Mouse (Mus musculus) effector memory CD4-positive, alpha-beta T cell, adult 5 months (primary cell): ENCODE data around the gene Ccn2. TPM values are rescaled to one million over a fixed set of nuclear protein-coding genes. Genes with fewer than 3 reads are reported as not detected.

Experiments used
- polyA plus RNA-seq: library from polyadenylated mRNA; unstranded; fragments of 100-300 nt; shearing (Covaris generic); gene quantifications from one replicate; pipeline ENCODE4 v1.2.1, GENCODE M21; 2017

The Ccn2 gene
- not detected for polyA plus RNA-seq

DNA sequence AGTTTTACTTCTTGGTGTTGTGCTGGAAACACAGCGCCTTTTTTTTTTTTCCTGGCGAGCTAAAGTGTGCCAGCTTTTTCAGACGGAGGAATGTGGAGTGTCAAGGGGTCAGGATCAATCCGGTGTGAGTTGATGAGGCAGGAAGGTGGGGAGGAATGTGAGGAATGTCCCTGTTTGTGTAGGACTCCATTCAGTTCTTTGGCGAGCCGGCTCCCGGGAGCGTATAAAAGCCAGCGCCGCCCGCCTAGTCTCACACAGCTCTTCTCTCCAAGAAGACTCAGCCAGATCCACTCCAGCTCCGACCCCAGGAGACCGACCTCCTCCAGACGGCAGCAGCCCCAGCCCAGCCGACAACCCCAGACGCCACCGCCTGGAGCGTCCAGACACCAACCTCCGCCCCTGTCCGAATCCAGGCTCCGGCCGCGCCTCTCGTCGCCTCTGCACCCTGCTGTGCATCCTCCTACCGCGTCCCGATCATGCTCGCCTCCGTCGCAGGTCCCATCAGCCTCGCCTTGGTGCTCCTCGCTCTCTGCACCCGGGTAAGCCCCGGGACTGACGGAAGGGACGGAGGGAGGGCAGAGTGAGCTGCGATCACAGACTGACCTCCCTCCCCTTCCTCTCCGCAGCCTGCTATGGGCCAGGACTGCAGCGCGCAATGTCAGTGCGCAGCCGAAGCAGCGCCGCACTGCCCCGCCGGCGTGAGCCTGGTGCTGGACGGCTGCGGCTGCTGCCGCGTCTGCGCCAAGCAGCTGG is at the start of gene Ccn2:
Gene Ccn2 (plus strand): TSS at position 193 of the 753 bp plus-strand sequence.

Other genes starting within 250 kb of the Ccn2 start
- 20.6 TPM for gene Enpp1, start 116.7 kb downstream of the Ccn2 start, polyA plus RNA-seq
- gene Enpp3, start 247.4 kb downstream of the Ccn2 start, polyA plus RNA-seq = 0.34 TPM